Mouse (Mus musculus) layer of hippocampus, adult 9-10 months (tissue): ENCODE data around the gene Cilp2.
A peak's percentile ranks its signal among the peaks of the same experiment; 100 is the strongest.

Experiments
- DNase-seq: peaks from one replicate; pipeline ENCODE4 v3.0.0; 2022; ENCODE audit warnings: low spot score

Cilp2 gene

GRCm38 (mm10) chr8:69887289-69888243 lies at the start of gene Cilp2:
Gene Cilp2 (minus strand): TSS chr8:69887687.
- DNase-seq, result no peak

GRCm38 (mm10) chr8:69936050-69936794 lies 48.7 kb upstream of the Cilp2 start:
- no peak for DNase-seq

- DNase-seq, result no peak
These were observed 47.9 kb upstream of the Cilp2 start for GRCm38 (mm10) chr8:69935431-69935830.

GRCm38 (mm10) chr8:69934582-69934981 lies 47.1 kb upstream of the Cilp2 start:
- no peak for DNase-seq

GRCm38 (mm10) chr8:69933811-69934210 lies 46.3 kb upstream of the Cilp2 start:
- no peak for DNase-seq

- DNase-seq, result no peak
These were observed 39.4 kb upstream of the Cilp2 start for GRCm38 (mm10) chr8:69926901-69927300.

- DNase-seq, result no peak
These were observed 36.5 kb upstream of the Cilp2 start for GRCm38 (mm10) chr8:69923986-69924385.

GRCm38 (mm10) chr8:69921141-69921540 lies 33.7 kb upstream of the Cilp2 start:
- no peak for DNase-seq

GRCm38 (mm10) chr8:69919876-69920662 lies 32.6 kb upstream of the Cilp2 start:
- DNase-seq, result no peak

GRCm38 (mm10) chr8:69919010-69919409 lies 31.5 kb upstream of the Cilp2 start:
- peak; percentile 88 for DNase-seq

- DNase-seq, result no peak
These were observed 31.0 kb upstream of the Cilp2 start for GRCm38 (mm10) chr8:69918506-69918905.

GRCm38 (mm10) chr8:69915748-69916147 lies 28.3 kb upstream of the Cilp2 start:
- no peak for DNase-seq

- no peak for DNase-seq
These were observed 27.0 kb upstream of the Cilp2 start for GRCm38 (mm10) chr8:69914526-69914925.

GRCm38 (mm10) chr8:69912478-69913074 lies 25.1 kb upstream of the Cilp2 start:
- DNase-seq, result no peak

GRCm38 (mm10) chr8:69911917-69912316 lies 24.4 kb upstream of the Cilp2 start:
- no peak for DNase-seq

GRCm38 (mm10) chr8:69907106-69907505 lies 19.6 kb upstream of the Cilp2 start:
- DNase-seq, result no peak

GRCm38 (mm10) chr8:69906260-69906659 lies 18.8 kb upstream of the Cilp2 start:
- no peak for DNase-seq

GRCm38 (mm10) chr8:69904096-69904495 lies 16.6 kb upstream of the Cilp2 start:
- DNase-seq, result no peak

- DNase-seq, result peak; percentile 97
These were observed 15.6 kb upstream of the Cilp2 start for GRCm38 (mm10) chr8:69903063-69903542.

GRCm38 (mm10) chr8:69902163-69903062 lies 14.9 kb upstream of the Cilp2 start, which contains the start of the genes Tssk6, Ndufa13 and Yjefn3:
Gene Tssk6 (plus strand): TSS chr8:69902184.
Gene Ndufa13 (minus strand): TSS chr8:69902558.
Gene Yjefn3 (minus strand): TSS chr8:69902712.
- no peak for DNase-seq
